Mouse (Mus musculus) c-Kit-positive CD71-negative TER-119-negative erythroid progenitor cells, embryonic 14.5 days (primary cell): ENCODE results near the gene Ptprm.

ENCODE experiments used
- DNase-seq: peaks from one replicate; pipeline ENCODE4 v3.0.0-alpha.2; 2013; ENCODE audit warnings: low read depth

Gene Ptprm

DNA sequence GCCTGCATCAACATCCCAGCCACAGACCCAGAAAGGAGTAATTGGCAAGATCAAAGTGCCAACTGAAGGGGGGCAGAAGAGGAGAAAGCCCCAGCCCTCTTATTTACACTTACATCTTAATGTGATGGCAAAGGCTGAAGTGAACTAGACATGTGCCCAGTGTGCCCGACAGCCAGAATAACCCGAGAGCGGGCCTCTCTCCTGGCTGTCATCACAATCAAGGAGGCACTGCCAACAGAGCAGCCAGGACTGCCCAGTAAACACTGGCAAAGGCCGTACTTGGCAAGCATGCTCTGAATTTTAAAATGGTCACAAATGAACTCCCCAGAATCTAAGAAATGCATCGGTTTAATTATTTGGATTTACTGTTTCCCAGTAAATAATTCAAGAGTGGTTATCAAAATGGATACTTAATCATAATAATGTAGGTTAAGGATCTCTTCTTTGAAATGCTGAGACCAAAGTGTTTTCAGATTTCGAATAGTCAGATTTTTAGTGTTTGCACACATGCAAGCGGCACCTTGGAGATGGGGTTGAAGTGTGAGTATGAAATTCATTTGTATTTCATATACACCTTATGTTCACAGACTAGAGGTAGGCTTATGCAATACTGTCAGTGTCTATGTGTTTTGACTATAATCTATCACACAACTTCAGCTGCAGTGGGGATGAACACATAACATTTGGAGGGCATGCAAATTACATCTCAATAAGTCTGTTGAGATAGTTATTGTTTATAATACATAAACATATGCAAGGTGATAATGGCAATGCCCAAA is 282.8 kb downstream of the Ptprm start:
- no peak for DNase-seq

DNA sequence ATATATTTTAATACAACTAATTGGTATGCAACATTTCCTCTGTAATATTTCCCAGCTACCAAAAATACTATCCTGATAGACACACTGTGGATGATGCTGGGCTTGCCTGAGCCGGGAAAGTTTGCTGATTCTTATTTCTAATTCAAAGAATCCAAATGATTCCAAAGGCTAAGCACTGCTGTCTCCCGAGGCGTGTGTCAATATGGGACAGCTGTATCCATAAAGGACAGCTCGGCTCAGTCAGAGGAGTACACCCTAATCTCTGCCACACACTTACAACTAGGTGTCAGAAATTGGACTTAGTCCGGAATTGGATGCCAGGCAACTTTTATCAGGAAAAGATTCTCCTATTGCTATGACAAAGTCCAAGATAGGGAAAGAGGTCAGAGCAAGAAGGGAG is 290.6 kb downstream of the Ptprm start:
- no peak for DNase-seq

DNA sequence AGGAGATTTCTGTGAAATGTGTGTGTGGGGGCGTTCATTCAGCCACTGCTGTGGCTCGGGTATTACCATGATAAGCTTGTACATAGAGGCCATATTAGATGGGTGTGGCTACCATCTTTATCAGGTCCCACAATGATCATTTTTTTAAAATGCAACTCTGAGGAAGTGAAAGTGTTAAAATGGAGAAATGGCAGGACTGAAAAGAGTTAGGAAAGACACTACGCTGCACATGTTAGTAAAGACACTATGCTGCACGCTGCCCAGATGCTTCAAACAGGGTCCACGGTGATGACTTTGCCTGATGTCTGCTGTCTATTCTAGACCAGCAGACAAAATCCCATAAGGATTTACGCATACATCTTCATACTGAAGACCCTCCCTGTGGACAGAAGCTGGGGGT is 298.6 kb downstream of the Ptprm start:
- DNase-seq = no peak

DNA sequence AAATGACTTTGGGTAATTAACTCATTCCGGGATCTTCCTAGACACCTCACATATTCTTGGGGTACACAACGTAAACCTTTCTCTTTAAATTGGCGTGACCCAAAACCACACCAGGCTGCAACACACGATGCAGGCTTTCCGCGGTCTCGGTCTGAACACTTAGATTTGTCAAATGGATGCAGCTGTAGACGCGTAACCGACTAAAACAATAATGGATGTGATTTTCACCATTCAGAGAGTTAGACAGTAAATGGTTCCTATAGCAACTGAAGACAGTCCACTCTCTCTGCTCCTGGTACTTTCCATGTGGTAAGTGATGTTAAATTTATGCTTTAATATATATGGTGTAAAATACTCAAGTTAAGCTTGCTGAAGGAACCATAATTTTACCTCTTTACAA is 300.1 kb downstream of the Ptprm start:
- no peak for DNase-seq

DNA sequence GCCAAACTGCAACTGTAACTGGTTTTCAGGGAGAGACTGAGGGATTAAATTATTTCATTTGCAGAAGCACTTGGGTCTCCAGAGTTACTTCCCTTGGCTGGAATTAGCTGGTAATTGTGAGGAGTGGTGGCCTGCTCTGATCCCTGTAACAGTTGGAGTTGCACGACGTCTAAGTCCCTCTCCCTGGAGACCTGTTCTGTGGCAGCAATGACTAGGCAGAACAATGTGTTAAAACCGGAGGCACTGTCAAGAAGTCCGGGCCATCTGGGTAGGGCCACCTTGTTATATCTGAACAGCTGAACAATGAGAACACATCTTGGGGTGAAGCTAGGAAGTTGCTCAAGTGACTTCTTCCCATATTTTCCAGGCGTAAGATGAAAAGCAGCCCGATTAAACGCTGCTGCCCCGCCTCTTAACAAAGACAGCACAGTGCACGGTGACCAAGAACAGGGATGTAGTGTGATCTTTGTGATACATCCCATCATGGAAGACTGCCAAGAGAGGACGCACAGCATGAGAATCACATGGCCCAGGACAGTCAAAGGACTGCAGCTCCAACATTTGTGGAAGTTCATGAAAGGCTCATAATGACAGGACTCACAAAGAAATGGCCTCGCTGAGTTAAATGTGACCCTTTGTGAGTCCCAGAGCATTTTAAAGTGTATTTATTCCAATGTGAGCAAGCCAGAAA is 301.5 kb downstream of the Ptprm start:
- DNase-seq = no peak

DNA sequence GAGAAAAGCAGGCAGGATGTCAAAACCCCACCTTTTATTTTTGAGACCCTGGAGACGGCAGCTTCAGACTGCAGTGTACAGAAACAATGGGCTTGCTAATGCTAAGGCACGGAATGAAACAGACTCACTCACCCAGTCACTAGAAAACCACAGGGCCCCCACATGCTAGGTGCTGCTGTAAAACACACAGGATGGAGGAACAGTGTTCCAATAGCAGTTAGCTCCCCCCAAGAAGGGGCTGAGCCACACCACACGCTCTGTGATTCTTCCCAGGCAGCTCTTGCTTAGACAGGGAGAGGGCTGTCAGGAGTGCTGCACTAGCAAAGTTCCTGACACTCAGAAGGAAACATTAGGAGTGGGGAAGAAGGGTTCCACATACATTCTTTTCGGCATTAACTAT is 306.6 kb downstream of the Ptprm start:
- DNase-seq = no peak

DNA sequence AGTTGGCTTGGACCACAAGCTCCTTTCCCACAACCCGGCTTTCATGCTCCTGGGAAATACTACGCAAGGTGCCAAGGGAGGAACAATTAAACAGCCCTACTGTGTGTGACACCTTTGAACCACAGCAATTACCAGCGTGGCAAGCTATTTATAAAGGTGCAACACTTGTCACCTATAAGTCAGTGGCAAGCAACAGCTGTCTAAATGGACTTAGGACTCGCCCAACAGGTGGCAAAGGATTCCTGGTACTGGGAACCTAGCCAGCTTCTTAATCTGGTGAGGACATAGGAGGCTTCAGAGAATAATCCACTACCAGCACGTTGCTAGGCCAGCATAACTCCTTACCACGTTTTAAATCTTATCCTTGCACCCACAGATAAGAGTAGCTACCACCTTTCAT is 315.7 kb downstream of the Ptprm start:
- no peak for DNase-seq

DNA sequence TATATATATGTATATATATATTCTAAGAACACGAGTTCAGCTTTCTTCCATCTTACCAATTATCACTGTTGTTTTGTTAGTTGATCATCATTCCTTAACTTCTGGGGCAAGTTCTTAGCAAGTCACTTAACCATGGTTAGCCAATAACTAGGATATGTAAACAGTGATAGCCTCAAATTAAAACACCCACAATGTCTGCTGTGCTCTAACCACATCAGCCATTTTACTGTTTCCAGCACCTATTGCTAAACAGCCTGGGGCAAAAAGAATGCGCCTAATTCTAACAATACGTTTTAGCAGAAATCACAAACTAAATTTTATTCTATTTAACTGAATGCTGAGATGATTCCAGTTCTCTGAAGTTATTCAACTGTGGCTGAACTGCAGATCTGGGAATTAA is 320.7 kb downstream of the Ptprm start:
- no peak for DNase-seq

DNA sequence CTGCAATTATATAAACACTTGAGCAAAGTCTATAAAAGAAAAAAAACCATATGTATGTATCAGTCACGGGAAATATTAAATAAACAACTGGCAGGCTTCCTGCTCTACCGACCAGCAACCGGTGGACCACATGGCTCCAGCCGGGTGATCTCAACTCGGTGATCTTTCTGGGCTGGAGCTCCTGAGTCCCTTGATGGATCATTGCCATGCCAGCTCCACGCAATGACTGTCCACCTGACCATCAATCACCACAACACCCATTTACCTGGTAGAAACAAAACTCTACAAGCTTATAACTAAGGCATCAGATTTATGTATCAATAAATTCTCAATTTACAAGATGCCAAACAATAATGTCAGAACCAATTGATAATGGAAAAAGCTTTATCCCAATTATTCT is 322.2 kb downstream of the Ptprm start:
- DNase-seq = no peak

DNA sequence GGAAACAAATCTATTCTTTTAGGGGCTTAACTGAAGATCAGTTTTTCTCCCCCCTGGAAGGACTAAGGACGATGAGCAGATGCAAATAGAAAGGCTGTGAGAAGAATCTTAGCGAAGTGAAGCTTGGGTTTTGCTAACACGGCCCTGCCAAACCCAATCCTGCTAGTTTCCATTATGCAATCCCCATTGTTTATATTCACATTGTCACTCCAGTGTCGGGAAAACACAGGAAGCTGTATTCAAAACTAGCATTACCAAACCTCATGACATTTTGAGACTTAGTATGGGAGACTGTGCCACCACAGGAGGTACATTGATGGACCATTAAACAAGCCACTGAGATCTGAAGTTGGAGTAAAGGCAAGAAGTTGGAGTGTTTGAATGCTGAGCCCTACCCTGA is 322.9 kb downstream of the Ptprm start:
- DNase-seq = no peak

DNA sequence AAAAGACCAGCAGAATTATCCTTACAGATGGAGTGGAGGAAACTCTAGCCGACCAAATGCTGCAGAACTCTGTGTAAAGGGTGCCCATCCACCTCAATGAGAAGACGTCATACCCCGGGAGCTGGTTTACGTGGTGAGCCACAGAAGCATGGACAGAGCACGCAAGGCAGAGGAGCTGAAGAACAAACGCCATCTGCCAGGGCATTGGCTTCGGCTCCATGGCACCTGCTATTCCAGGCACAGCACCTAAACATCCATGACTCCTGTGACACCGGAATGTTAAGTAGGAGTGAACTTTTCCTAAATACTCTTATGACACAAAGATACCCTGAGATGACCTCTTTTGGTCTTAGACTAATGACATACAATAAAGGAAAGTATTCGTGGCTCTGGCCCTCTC is 327.0 kb downstream of the Ptprm start:
- no peak for DNase-seq

DNA sequence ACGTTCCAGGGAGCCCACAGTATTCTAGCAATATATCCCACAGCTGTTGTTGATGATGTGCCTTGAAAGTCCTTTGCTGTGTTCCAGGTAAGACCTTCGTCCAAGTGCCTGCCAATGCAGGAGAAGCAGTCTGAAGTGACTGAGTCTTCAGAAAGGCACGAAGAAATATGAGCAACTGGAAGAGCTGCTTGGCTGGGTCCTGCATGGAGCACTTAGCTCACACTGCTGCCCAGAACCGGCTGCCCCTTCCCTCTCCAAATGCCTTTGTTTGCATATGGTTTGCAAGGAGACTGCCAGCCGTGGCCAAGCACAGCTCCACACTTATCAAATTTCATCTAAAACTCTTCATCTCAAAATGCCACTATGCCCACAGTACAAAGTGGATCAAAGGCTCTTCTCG is 337.8 kb downstream of the Ptprm start:
- no peak for DNase-seq

DNA sequence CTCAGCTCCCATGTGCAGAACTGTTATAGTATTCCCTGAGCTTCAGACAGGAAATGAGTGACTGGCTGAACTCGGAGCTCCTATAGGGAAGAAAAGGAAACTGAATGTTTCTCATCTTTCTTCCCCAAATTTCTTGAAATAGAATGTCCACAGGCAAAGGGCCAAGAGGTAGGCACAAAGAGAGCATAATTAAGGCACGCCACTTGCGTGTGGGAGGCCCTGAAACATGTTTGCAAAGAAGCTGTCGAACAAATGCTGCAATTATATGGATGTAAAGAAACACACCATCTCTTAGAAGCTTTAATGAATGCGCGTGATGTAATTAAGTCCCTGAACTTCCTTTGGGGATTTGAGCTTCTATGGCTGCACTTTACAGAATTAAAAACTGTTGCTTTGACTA is 341.0 kb downstream of the Ptprm start:
- no peak for DNase-seq

DNA sequence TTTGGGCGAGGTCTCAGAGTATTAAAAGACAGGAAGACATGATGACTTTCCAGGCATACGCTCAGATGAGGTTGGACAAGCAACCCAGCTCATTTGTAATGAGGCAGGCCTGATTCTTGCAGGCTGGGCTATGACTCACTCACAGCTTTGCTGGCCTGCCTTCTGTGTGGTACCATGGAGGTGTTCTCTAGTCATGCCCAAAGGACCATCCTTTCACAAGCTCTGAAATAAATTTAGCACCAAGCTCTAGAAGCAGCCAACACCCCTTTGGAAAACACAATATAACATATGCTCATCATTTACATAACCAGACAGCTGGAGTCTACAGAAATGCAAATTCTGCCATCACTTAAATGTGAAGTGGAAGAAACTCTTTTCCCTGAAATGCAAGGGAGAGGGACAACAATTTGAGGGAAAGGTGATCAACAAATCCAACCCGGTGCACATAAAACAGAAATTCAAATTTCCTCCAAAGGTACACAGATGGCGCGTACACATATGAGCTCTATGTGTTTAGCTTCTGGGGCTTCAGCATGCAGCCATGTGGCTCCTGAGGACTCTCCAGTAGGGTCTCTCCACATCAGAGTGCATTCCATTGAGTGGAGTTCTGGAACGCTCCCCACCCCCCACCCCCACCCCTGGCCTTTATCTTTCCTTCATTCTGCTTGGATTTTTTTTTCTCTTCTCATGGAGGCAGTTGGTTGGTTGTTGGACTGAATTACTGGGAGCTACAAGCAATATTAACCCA is 342.2 kb downstream of the Ptprm start:
- no peak for DNase-seq

DNA sequence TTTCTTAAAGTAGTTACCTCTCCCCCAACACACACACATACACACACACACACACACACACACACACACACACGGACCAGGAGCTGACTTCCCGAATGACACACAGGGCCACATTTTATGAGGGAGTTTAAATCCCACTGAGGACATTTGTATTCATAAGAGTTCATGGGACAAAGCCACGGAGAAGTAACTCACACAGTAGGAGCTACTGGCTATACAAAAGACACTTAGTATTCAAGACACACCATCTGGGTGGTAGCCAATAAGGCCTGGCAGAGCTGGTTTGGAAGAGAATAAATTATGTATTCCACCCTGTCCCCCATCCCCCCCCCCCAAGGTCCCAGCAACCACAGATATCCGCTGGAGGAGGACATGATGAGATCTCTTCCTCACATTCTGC is 344.1 kb downstream of the Ptprm start:
- DNase-seq = no peak

DNA sequence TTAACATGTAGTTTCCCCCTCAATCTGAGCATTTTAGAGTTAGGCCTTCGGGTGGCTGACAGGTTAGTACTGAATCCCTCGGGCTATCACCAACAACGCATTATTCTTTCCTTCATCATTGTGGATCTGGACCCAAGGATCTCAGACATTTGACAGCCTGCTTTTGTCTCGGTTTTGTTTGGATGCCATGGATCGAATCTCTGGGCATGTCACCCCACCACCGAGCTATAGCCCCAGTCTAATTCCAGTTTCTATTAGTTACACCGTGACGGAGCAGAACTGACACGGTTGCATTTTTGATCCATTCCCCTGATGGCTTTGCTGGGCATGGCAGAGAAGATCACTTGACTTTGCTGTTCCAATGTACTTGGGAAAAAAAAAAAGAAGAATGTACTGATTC is 346.1 kb downstream of the Ptprm start:
- DNase-seq = no peak

DNA sequence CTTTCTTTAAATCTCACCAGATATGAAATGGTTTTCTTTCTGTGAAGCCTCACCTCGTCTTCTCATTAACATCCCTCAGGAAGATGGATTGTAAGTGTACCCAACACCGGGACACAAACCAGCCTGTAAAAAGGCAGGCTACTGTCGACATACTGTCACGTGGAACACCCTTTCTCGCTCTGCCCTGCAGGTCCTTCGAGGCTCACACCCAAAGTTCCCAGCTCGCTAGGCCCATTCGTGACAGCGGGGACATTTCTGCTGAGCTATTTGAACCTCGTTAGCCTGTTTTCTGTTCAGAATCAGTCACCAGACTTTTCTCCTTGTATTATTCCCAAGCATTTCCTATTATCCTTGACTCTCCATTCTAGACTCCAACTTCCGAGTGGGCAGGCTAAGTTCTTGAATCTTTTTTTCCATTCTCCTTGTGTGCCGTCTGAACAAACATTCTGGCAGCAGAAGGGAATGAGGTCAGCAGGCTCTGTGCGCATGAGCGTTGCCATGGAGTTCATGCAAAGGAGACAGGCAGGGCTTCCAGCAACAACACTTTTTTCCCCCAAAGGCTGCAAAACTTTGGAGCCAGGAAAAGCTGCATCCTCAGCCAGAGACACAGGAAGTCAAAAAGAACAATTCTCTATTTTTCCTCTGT is 347.4 kb downstream of the Ptprm start:
- DNase-seq = no peak

DNA sequence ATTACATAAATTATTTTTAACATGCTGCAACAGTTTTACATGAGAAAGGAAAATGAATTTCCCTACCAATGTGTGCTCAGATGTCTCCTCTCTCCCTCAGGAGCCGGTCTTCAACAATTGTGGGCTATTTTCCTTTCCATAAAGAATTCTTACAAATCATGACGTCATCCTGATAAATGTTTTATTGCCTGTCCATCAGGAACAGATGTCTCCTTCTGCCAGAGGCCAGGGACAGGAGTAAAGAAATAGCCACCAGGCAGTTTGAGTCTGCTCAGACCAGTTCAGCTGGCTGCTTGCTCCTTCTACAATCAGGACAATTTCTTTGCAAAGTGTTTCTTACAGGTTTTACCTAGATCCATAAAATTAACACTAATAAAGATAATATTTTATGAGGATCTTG is 357.4 kb downstream of the Ptprm start:
- DNase-seq = no peak

DNA sequence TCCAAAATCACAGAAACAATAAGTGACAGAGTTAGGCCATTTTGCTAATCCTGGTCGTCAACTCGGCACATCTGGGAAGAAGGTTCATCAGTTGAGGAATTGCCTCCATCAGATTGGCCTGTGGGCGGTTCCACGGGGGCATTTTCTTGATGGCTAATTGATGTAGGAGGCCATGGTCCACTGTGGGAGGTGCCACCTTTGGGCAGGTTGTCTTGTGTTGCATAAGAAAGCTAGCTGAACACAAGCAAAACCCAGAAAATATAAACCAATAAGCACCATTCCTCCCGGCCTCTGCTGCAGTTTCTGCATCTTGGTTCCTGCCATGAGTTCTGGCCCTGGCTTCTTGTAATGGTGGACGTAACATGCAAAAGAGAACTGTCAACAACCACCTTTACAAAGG is 358.2 kb downstream of the Ptprm start:
- DNase-seq = no peak

DNA sequence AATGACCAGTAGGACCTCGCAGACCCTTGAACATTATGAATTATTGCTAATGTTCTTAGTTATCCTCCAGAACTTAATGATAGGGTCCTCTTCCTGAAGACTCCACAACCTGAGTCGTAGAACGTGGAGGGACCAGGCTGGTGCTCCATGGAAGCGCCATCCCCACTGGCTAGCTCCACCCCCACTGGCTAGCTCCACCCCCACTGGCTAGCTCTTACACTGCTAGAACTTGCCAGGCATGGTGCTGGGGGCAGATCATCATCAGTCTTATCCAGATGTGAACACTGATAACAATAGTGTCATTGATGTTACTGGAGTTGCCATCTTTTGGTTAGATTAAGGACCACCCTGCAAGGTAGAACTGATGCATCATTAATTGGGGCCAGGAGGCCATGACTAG is 362.4 kb downstream of the Ptprm start:
- no peak for DNase-seq

DNA sequence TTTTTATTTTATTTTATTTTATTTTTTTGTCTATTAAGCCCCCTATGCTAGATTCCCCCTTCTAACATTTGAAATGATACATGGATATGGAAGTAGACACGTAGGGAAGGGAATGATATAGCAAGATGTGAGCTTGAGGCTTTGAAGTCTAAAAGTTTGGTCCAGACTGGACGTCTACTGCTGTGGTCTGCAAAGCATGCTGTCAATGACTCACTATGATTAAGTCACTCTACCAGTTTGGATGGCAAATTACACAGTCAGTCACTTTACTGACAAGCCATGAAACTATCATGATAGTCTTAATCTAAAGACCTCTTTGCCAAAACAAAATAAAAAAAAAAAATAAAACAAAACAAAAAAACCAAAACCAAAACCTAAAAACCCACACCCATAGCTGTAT is 363.5 kb downstream of the Ptprm start:
- DNase-seq = no peak

DNA sequence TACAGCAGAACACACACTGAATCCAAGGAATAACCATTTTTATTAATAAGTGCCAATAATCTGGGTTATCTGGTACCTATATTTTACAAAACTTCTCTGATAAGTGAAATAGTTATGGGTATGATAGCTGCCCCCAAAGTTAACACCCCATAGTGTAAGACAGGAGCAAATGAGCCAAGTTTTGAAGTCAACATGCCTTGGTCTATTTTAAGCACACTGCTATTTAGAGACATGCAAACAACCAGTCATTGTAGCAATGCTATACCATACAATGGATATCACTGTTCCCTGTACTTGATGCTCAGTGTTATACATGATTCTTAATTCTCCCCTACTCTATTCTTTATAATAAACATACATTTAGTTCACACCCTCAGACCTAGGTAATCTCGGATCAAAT is 366.2 kb downstream of the Ptprm start:
- no peak for DNase-seq

DNA sequence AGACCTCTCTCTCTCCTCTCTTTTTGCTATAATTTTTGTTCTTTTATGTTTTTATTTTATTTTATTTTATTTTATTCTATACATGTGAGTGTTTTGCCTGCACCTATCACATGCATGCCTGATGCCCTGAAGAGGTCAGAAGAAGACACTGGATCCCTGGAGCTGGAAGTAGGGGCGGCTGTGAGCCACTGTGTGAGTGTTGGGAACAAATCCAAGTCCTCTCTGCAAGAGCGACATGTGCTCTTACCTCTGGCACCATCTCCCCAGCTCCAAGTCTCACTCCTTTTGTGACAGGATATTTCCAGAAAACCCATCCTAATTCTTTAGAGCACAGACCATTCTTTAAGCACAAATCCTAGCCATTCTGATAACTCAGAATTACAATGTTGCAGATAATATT is 372.6 kb downstream of the Ptprm start:
- DNase-seq = no peak
